Mouse (Mus musculus) MEL (cell line): ENCODE measurements at regions not wholly inside any gene's neighbourhood (a gene's known extent, or its start where the extent isn't known, plus 50 kb on each side); places are given as distances from the start of the nearest gene placed in this dataset.

ENCODE experiments used
- DNase-seq: peaks from one replicate; pipeline ENCODE4 v3.0.0; 2011; ENCODE audit warnings: low read depth, low spot score
- H3K27ac ChIP-seq: 2 replicates; pipeline ENCODE4 v1.5.1; 2012; ENCODE audit warnings: low read depth, mild to moderate bottlenecking, control low read depth, low read length, moderate library complexity; ENCODE audit not compliant: control insufficient read depth
- H3K27me3 ChIP-seq, 2 experiments: fragments of 150-350 bp in 1 of 2; sonication (generic) in 1 of 2; 2 replicates each; pipeline ENCODE4 v1.6.1; 2012; ENCODE audit warnings: low read length in 2 of 2, mild to moderate bottlenecking in 2 of 2, improper control_type of control experiment in 1 of 2, moderate library complexity in 1 of 2; ENCODE audit not compliant: insufficient read depth in 2 of 2, control insufficient read depth in 1 of 2
- H3K36me3 ChIP-seq, 2 experiments: 2 replicates each; pipeline ENCODE4 v1.6.1; 2012 to 2014; ENCODE audit warnings: low read length in 2 of 2, improper control_type of control experiment in 1 of 2, inconsistent platforms in 1 of 2, mild to moderate bottlenecking in 1 of 2; ENCODE audit not compliant: insufficient read depth in 2 of 2, control insufficient read depth in 1 of 2
- H3K4me1 ChIP-seq, 2 experiments: fragments of 150-350 bp in 1 of 2; sonication (generic) in 1 of 2; 2 replicates each; pipeline ENCODE4 v1.6.1; 2012; ENCODE audit warnings: low read length in 2 of 2, improper control_type of control experiment in 1 of 2, mild to moderate bottlenecking in 1 of 2; ENCODE audit not compliant: insufficient read depth in 2 of 2, control insufficient read depth in 1 of 2
- H3K4me3 ChIP-seq, 2 experiments: fragments of 150-350 bp in 1 of 2; sonication (generic) in 1 of 2; 2 replicates each; pipeline ENCODE4 v1.5.1; 2012; ENCODE audit warnings: low read depth in 2 of 2, low read length in 2 of 2, mild to moderate bottlenecking in 2 of 2, moderate library complexity in 2 of 2, control low read depth in 1 of 2, improper control_type of control experiment in 1 of 2; ENCODE audit not compliant: control insufficient read depth in 1 of 2, insufficient read depth in 1 of 2
- H3K79me2 ChIP-seq: 2 replicates; pipeline ENCODE4 v1.6.1; 2012; ENCODE audit warnings: mild to moderate bottlenecking, low read length, moderate library complexity; ENCODE audit not compliant: control insufficient read depth, poor library complexity, insufficient read depth
- H3K9ac ChIP-seq: 2 replicates; pipeline ENCODE4 v1.6.1; 2012; ENCODE audit warnings: low read depth, mild to moderate bottlenecking, control low read depth, low read length, moderate library complexity; ENCODE audit not compliant: control insufficient read depth, poor library complexity, severe bottlenecking
- H3K9me3 ChIP-seq: fragments of 150-350 bp; sonication (generic); replicated peaks from 2 replicates; pipeline ENCODE4 v1.6.1; 2012; ENCODE audit warnings: mild to moderate bottlenecking, low read length, improper control_type of control experiment, moderate library complexity; ENCODE audit not compliant: insufficient read depth
- CHD1 ChIP-seq: IDR thresholded peaks from 2 replicates; pipeline ENCODE4 v1.6.1; 2012; ENCODE audit warnings: low read depth, mild to moderate bottlenecking, inconsistent platforms, low read length, improper control_type of control experiment
- E2F4 ChIP-seq: IDR thresholded peaks from 2 replicates; pipeline ENCODE4 v1.6.1; 2011; ENCODE audit warnings: low read depth, low read length, improper control_type of control experiment, borderline replicate concordance
- HCFC1 ChIP-seq: IDR thresholded peaks from 2 replicates; pipeline ENCODE4 v1.6.1; 2012; ENCODE audit warnings: low read depth, mild to moderate bottlenecking, inconsistent platforms, low read length, improper control_type of control experiment, moderate library complexity
- KAT2A ChIP-seq: conservative IDR thresholded peaks from 2 replicates; pipeline ENCODE4 v1.6.1; 2012; ENCODE audit warnings: low read depth, low read length, improper control_type of control experiment, inconsistent platforms
- MAFK ChIP-seq: IDR thresholded peaks from 2 replicates; pipeline ENCODE4 v1.6.1; 2011; ENCODE audit warnings: low read depth, mild to moderate bottlenecking, low read length, improper control_type of control experiment, borderline replicate concordance
- MAX ChIP-seq: IDR thresholded peaks from 2 replicates; pipeline ENCODE4 v1.6.1; 2011; ENCODE audit warnings: low read length, improper control_type of control experiment
- MAZ ChIP-seq: IDR thresholded peaks from 2 replicates; pipeline ENCODE4 v1.6.1; 2012; ENCODE audit warnings: low read depth, mild to moderate bottlenecking, inconsistent platforms, low read length, improper control_type of control experiment
- MXI1 ChIP-seq: IDR thresholded peaks from 2 replicates; pipeline ENCODE4 v1.6.1; 2011; ENCODE audit warnings: mild to moderate bottlenecking, low read depth, low read length, improper control_type of control experiment
- MYC ChIP-seq: IDR thresholded peaks from 2 replicates; pipeline ENCODE4 v1.6.1; 2011; ENCODE audit warnings: low read depth, mild to moderate bottlenecking, low read length, improper control_type of control experiment, moderate library complexity
- NRF1 ChIP-seq: IDR thresholded peaks from 2 replicates; pipeline ENCODE4 v1.6.1; 2014; ENCODE audit warnings: low read depth, mild to moderate bottlenecking, inconsistent platforms, low read length, improper control_type of control experiment, moderate library complexity; ENCODE audit not compliant: poor library complexity, insufficient read depth, severe bottlenecking
- POLR2A ChIP-seq, 2 experiments: IDR thresholded peaks; 2 replicates each; pipeline ENCODE4 v1.6.1; 2011 to 2012; ENCODE audit warnings: low read length in 2 of 2, mild to moderate bottlenecking in 2 of 2, control low read depth in 1 of 2, improper control_type of control experiment in 1 of 2, low read depth in 1 of 2, moderate library complexity in 1 of 2; ENCODE audit not compliant: control insufficient read depth in 1 of 2, insufficient read depth in 1 of 2, poor library complexity in 1 of 2
- RAD21 ChIP-seq: IDR thresholded peaks from 2 replicates; pipeline ENCODE4 v1.6.1; 2011; ENCODE audit warnings: mild to moderate bottlenecking, low read depth, low read length, improper control_type of control experiment
- RCOR1 ChIP-seq: IDR thresholded peaks from 2 replicates; pipeline ENCODE4 v1.6.1; 2012; ENCODE audit warnings: low read depth, mild to moderate bottlenecking, inconsistent platforms, low read length, improper control_type of control experiment
- SMC3 ChIP-seq: IDR thresholded peaks from 2 replicates; pipeline ENCODE4 v1.6.1; 2011; ENCODE audit warnings: low read depth, low read length, improper control_type of control experiment
- TCF12 ChIP-seq: IDR thresholded peaks from 2 replicates; pipeline ENCODE4 v1.6.1; 2014; ENCODE audit warnings: low read depth, mild to moderate bottlenecking, inconsistent platforms, low read length, improper control_type of control experiment, moderate library complexity
- ZC3H11A ChIP-seq: IDR thresholded peaks from 2 replicates; pipeline ENCODE4 v1.6.1; 2012; ENCODE audit warnings: low read depth, mild to moderate bottlenecking, inconsistent platforms, low read length, improper control_type of control experiment

GRCm38 (mm10) chr12:54509903-54510302 lies 146.5 kb downstream of the Sptssa start:
- Histone ChIP-seq H3K27me3 (peaks cover 0 to 2% of the 10 kb centered on the region in 2 experiments; a peak in 1 of 4 replicates), H3K4me3 (no peak overlapping the region), H3K27ac (no peak overlapping the region), H3K36me3 (no peaks in the 10 kb centered on the region)
- TF ChIP-seq TCF12 (no peak), POLR2A (IDR thresholded peaks at IDR 0.05; ENCODE audit: control insufficient read depth in 1 of 2, insufficient read depth in 1 of 2, low read depth in 1 of 2, low read length in 2 of 2, poor library complexity in 1 of 2) (no peak)
- TF ChIP-seq, all 39 proteins: peak for 0
- no peaks in the 10 kb centered on the region for H3K9me3 ChIP-seq
- no peak overlapping the region for H3K9ac ChIP-seq
- no peak for DNase-seq
- no peaks in the 10 kb centered on the region for H3K79me2 ChIP-seq
- H3K4me1 ChIP-seq: no peaks in the 10 kb centered on the region

GRCm38 (mm10) chr12:54502775-54503174 lies 153.6 kb downstream of the Sptssa start:
- H3K79me2 ChIP-seq: no peaks in the 10 kb centered on the region
- H3K27me3 ChIP-seq: peaks cover 2 to 11% of the 10 kb centered on the region in 2 experiments; a peak in 2 of 4 replicates
- DNase-seq: no peak
- TF ChIP-seq SMC3: no peak
- TF ChIP-seq, all 39 proteins: peak for 0
- H3K27ac ChIP-seq: no peak overlapping the region
- H3K36me3 ChIP-seq: no peaks in the 10 kb centered on the region
- H3K4me3 ChIP-seq: no peak overlapping the region
- no peak overlapping the region for H3K9ac ChIP-seq
- H3K9me3 ChIP-seq: no peaks in the 10 kb centered on the region
- H3K4me1 ChIP-seq: no peaks in the 10 kb centered on the region

- Histone ChIP-seq H3K4me3 (no peak overlapping the region), H3K79me2 (no peaks in the 10 kb centered on the region), H3K27ac (no peak overlapping the region), H3K36me3 (no peaks in the 10 kb centered on the region), H3K4me1 (no peaks in the 10 kb centered on the region), H3K9ac (no peak overlapping the region), H3K9me3 (no peaks in the 10 kb centered on the region), H3K27me3 (peaks cover 2 to 11% of the 10 kb centered on the region in 2 experiments; a peak in 2 of 4 replicates)
- DNase-seq: no peak
- TF ChIP-seq RCOR1 (no peak), RAD21 (no peak), TCF12 (no peak), MAX (no peak), HCFC1 (no peak), E2F4 (no peak), MYC (no peak), MAFK (no peak), ZC3H11A (no peak), MAZ (no peak), KAT2A (no peak), MXI1 (no peak), CHD1 (no peak), NRF1 (no peak)
Observed at GRCm38 (mm10) chr12:54499963-54500362, 156.4 kb downstream of the Sptssa start.
